Mouse (Mus musculus): ENCODE data around the gene Tomm5. TPM values are rescaled to one million over a fixed set of nuclear protein-coding genes. Genes with fewer than 3 reads are reported as not detected.
"Not testable (repeated sequence)": the region's sequence is repeated elsewhere in the genome, so short reads cannot be mapped to it uniquely, and the experiment has no call there.

Tomm5 gene
- 42.8 and 44.0 TPM in 2 replicates for total RNA-seq (2017)

DNA sequence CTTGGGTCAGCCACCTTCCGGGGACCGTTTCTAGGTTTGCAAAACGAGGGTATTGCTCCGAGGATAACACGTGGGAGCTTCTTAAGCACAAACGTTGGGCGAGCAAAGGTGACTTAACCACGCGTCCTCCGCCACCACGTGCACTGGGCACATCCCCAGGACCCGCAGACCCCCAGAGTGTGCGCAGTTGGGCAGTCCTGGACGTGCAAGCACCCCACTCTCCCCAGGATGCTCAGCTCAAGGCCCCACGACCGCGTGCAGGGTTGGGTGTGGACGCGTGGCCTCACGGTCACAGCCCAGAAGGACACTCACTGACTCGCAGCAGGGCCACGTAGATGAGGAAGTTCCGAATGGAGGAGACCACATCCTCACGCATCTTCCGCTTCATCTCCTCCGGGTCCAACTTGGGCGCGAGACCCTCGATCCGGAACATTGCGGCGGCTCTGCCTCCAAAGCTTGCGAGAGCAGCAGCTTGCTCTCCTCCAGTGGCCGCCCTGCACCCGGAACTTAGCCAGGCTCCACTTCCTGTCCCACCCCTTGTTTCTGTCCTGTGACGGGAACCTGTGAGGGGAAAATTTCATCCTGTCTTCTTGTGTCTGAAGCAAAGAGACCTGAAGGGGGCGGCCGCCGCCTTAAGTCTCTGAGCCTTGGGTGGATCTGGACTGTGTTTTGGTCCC lies at the start of gene Tomm5:
Tomm5 (minus strand) TSS at position 514 of the 677 bp plus-strand sequence.
- ATAC-seq (ENCODE audit: extremely low read depth, insufficient number of reproducible peaks, low FRiP score, poor library complexity, severe bottlenecking) = peak; percentile 91

DNA sequence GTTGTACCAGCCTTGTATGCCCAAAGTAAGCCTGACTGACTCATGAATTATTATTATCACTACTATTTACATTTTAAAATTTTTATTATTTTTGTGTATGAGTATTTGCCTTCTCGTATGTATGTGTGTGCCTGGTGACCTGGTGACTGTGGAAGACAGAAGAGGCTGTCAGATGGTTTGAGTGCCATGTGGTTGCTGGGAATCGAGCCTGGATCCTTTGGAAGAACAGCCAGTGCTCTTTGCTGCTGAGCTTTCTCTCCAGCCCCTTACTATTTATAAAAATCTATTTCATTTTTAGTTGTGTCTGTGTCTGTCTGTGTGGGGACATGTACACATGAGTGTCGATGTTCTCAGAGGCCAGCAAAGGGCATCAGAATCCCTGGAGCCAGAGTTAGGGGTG lies 48.5 kb upstream of the Tomm5 start:
- ATAC-seq (ENCODE audit: extremely low read depth, insufficient number of reproducible peaks, low FRiP score, poor library complexity, severe bottlenecking) = no peak

DNA sequence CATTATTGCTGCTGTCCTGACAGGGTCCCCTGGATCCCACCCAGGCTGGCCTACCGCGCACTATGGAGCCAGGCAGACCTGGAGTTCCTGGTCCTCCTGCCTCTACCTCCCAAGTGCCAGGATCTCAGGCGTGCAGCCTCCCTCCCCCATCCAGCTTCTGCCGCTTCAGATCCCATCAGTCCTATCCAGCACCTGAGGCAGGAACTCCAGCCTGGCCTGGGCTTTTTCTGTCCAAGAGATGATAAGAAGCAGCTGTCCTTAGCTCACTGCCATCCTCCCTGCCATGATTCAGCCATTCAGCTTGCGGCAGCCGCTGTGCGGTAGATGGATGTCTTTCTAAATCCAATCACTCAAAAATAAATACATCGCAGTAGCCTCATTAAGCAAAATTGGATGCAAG lies 35.1 kb upstream of the Tomm5 start:
- no peak for ATAC-seq (ENCODE audit: extremely low read depth, insufficient number of reproducible peaks, low FRiP score, poor library complexity, severe bottlenecking)

DNA sequence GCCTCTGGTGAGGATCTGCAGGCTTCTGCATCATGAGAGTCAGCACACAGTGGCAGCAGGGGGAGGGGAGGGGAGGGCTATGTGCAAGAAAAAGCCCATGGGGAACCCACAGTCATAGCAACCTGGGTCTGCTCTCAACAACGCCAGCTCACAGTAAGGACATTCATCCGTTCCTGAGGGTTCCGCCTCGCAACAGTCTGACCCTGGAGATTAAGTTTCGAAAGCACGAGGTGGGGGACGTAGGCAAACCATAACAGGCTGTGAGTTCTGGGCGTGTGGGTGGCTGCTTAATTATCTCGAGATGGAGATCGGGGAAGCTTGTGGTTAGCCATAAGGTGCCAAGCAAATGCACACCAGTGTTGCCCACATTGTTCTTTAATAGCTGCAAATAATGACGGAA lies 34.5 kb upstream of the Tomm5 start:
- no peak for ATAC-seq (ENCODE audit: extremely low read depth, insufficient number of reproducible peaks, low FRiP score, poor library complexity, severe bottlenecking)

DNA sequence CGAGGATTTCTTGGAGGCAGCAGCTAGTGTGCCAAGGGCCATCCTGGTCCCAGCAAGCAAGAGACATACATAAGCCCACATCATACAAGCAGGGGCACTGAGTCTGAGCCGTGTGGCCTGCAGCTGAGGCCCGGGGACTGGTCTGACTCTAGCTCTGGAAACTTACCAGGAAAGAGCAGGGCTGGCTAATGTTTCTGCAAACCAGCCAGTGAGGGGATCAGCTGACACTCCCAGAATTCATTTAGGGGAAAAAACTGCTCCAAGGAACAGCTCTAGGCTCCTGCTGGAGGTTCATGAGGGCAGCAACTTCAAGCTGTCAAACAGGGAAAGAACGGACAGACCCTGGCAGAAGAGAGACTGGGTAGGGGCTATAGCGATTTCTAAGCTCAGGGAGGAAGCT lies 33.9 kb upstream of the Tomm5 start:
- no peak for ATAC-seq (ENCODE audit: extremely low read depth, insufficient number of reproducible peaks, low FRiP score, poor library complexity, severe bottlenecking)

DNA sequence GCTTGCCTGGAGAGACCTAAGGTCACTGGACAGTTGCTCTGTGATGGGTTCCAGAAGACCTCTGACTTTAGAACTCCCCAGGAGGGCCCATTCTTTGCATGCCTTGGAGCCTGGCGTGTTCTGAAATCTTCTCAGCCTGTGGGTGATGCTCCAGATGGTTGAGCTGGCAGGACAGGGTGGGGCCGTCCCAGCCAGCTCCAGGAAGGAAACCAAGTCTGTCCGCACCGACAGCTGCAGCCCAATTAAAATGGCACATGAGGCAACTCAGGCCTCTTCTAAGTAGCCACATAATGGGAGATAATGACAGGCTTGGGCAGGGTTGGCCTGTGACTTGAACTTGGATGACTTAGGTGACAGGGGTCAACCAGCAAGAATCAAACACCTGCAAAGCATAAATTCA lies 29.7 kb upstream of the Tomm5 start:
- ATAC-seq (ENCODE audit: extremely low read depth, insufficient number of reproducible peaks, low FRiP score, poor library complexity, severe bottlenecking) = no peak

DNA sequence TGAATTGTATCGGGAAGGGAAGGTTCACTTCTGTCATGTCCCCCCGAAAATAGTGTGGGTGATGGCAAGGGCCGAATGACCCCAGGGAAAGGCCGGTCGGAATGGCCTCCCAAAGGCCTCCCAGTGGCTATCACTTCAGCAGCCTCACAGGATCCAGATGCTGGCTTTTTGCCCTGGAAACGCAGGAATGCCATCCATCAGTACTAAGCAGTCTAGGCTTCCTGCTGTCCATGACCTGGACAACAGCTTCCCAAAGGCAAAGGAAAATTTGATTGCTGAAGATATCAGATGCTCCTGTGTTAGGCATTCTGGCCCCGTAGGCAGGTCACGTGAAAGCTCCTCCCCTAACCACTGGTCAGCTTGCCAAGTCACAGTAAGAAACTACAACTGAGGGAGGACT lies 26.6 kb upstream of the Tomm5 start:
- ATAC-seq (ENCODE audit: extremely low read depth, insufficient number of reproducible peaks, low FRiP score, poor library complexity, severe bottlenecking) = no peak

DNA sequence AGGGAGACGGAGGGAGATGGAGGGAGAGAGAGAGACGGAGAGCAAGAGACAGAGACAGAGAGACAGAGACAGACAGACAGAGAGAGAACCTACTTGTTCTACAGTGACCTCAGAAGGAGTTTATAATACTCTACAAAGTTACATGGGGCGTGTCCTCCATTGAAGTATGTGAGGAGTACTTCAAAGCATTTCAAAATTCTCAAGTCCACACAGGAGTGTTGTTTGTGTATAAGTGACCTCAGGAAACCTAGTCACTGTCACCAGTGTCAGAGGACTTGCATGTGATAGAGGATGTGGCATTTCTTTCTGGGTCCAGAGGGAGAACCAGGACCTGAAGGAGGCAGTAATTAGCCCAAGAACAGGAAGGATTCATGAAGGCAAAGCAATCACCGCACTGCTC lies 23.1 kb upstream of the Tomm5 start:
- no peak for ATAC-seq (ENCODE audit: extremely low read depth, insufficient number of reproducible peaks, low FRiP score, poor library complexity, severe bottlenecking)

DNA sequence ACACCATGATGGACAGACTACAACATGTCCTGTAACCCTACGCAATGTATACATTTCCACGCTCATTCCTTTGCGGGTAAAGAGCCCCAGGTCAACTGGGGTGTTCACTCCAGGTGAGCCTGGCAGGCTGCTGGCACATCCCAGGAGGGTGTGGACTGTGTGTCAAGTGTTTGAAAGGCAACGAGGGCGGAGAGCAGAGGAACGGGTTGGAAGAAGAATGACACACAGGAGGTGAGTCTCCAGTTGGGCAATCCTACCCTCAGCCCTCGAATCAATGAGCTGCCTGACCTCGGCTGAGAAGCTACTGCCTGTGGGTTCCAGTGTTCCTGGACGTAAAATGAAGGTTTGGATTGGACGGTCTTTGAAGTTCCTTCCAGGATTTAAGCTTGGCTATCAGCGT lies 13.4 kb upstream of the Tomm5 start:
- ATAC-seq (ENCODE audit: extremely low read depth, insufficient number of reproducible peaks, low FRiP score, poor library complexity, severe bottlenecking) = no peak

DNA sequence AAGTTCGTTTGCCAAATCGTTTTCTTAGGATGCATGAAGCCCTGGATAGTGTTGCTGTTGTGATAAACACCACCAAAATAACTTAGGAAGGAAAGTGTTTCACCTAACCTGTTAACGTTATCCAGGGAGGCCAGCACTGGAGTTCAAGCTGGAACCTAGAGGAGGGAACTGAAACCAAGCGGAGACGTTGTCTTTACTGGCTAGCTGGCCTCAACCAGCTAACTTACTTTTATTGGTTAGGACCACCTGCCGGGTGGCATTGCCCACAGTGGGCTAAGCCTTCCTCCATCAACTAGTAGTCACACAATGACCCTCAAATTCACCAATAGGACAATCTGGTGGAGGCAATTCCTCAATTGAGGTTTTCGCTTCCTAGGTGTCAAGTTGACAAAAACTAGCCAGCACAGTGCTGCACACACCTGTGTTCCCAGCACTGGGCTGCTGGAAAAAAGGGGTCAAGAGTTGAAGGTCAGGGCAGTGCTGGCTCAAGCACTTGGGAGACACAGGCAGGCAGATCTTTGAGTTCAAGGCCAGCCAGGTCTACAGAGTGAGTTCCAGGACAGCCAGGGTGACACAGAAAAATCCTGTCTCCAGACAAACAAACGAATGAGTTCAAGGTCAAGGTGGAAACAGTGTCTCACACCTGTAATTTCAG lies 669 bp upstream of the Tomm5 start:
- no peak for ATAC-seq (ENCODE audit: extremely low read depth, insufficient number of reproducible peaks, low FRiP score, poor library complexity, severe bottlenecking)

DNA sequence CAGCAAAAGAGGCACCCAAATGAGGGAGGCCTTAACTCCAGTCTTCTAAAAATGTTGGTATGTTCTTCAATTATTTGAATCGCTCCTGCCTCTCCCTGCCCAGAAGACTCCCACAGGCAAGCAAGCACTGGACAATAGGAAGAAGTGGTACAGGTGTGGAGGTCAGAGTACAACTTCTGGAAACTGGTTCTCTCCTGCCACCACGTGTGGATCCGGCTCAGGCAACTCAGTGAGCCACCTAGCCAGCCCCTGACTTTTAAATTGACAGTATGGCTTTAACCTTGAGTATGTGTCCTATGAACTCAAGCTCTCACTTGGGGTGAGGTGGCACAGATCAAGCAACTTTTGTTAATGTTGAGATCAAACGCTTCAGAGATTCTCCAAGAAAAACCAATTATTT lies 848 bp downstream of the Tomm5 start:
- no peak for ATAC-seq (ENCODE audit: extremely low read depth, insufficient number of reproducible peaks, low FRiP score, poor library complexity, severe bottlenecking)

DNA sequence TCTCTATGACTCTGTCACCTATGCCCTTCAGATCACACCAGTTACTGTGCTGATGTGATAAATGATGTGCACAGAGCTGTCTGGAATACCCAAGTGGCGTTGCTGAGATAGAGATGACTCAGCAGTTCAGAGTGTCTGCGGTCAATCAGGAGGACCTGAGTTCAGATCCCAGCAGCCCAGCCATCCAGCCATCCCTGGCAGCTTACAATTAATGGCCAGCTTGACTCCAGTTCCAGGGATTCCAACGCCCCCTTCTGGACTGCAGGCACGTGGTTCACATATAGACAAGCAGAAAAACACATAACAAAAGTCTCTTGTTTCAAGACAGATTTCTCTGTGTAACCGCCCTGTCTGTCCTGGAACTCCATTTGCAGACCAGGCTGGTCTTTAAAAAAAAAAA lies 1.5 kb downstream of the Tomm5 start:
- ATAC-seq (ENCODE audit: extremely low read depth, insufficient number of reproducible peaks, low FRiP score, poor library complexity, severe bottlenecking) = no peak

DNA sequence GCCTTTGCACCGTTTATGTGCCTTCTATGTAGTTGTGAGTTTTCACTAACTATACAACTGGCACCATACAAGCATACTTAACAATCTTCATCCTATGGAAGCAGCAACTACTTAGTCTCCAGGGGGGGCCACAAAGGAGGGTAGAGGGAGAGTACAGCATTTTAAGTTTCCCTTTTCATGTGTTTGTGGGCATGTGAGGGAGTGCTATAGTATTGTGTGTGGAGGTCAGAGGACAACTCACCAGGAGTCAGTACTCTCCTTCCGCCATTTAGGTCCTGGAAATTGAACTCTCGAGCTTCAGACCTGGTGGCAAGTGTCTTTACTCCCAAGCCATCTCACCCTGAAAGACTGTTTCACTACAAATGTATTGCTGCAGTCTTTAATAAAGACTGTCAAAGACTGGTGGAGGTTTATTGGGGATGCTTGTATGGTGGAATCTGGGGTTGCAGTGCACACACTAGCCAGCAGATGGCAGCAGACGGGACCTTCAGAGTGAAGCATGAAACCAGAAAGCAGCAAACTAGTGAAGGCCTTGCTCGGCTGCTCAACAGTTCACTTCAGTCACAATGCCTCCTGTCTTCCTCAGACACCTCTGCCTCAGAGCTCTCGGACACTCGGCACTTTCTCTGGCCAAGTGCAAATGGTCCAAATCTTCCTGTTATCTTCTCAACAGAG lies 10.6 kb downstream of the Tomm5 start:
- ATAC-seq (ENCODE audit: extremely low read depth, insufficient number of reproducible peaks, low FRiP score, poor library complexity, severe bottlenecking) = peak; percentile 90

DNA sequence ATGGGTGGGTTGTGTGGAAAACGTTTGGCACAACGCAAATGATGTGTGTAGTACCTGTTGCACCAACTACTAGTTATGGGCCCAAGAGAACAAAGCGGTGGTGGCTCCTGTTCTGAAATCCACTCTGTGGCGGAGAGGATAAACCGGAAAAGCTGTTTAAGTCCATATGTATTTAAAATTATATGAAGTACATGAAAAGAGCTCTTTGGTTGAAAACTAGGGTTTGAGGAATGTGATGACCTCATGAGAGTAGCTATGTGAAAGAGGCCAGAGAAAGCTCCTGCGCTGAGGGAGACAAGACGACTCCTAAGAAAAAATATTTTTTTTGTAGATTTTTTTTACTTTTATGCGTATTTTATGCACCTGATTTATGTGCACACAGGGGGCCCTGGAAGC lies 23.0 kb downstream of the Tomm5 start:
- ATAC-seq (ENCODE audit: extremely low read depth, insufficient number of reproducible peaks, low FRiP score, poor library complexity, severe bottlenecking) = no peak

DNA sequence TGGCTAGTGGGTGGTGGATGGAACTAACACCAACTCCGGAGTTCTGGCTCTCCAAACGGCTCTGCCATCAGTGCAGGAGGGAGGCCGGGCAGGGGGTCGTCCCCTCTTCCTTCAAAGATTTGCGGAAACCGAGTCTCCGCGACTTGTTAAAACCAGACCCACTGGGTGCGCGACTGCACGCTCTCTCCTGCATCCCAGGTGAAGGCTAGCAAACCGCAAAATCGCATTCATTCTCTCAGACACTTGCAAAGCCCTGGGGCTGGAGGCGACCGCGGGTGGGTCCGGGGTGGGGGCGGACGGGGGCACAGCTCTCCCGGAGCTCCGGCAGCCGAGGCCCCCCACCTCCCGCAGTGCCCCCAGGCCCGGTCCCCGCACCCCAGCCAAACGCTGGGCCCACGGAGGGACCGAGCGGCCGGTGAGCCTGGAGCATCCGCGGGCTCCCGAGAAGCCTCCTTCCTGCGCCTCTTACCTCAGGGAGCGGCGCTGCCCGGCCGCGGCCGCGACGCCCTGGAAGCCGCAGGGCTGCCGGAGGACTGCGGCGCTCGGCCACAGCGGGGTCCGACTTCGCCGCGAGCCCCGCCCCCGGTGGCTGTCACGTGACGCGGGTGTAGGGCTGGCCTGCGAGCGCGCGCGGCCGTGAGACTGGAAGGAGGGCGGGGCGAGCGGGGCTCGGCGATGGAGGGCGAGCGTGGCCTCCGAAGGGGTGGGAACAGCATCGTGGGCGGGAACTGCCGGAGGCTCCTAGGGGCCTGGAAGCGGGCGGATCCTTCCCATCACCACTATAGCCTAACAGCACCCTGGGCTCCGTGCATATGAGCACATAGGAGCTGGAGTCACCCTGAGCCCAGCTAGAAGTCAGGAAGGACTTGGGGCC lies 23.7 kb downstream of the Tomm5 start, which contains the start of gene Fbxo10:
Fbxo10 (minus strand) TSS at position 584 of the 874 bp plus-strand sequence.
- ATAC-seq (ENCODE audit: extremely low read depth, insufficient number of reproducible peaks, low FRiP score, poor library complexity, severe bottlenecking) = peak; percentile 78

DNA sequence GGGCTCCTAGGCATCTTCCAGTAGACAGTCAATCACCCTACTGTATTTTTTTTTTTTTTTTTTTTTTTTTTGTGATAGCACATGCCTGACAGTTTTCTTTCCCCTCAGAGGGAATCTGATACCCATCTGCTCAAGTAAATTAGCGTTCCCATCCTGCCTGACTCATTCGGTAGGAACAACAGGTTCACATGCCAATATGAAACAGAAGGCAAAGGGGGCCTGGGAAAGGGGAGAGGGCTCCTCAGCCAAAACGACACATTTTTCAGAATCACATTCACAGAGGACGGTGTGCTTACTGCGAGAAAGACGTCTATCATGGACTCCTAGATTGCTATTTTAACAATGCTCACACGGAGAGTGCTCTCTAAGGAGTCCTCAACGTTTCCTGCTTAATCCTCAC lies 24.4 kb downstream of the Tomm5 start:
- no peak for ATAC-seq (ENCODE audit: extremely low read depth, insufficient number of reproducible peaks, low FRiP score, poor library complexity, severe bottlenecking)

DNA sequence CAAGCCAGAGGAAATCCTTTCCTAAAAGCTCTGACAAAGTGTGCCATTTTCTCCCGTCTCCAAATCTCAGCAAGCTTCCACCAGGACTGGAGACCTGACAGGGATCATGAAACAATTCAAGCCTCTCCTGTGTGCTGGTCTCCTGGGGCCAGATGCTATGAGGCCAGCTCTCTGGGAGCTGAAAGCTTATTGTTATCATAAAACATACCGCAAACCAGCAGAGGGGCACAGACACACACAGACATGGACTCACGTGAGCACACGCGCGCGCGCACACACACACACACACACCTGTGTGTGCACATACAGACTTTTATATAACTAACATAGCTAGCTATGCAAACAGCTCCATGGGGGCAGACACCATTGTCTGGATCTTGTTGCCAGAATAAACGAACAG lies 25.0 kb downstream of the Tomm5 start:
- no peak for ATAC-seq (ENCODE audit: extremely low read depth, insufficient number of reproducible peaks, low FRiP score, poor library complexity, severe bottlenecking)

DNA sequence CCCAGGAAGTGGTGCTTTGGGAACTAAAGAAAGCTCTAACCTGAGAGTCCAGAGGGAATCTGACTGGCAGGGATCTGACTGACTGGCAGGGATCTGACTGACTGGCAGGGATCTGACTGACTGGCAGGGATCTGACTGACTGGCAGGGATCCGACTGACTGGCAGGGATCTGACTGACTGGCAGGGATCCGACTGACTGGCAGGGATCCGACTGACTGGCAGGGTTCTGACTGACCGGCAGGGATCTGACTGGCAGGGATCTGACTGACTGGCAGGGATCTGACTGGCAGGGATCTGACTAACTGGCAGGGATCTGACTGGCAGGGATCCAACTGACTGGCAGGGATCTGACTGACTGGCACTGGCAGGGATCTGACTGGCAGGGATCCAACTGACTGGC lies 26.9 kb downstream of the Tomm5 start:
- not testable (repeated sequence) for ATAC-seq (ENCODE audit: extremely low read depth, insufficient number of reproducible peaks, low FRiP score, poor library complexity, severe bottlenecking)

DNA sequence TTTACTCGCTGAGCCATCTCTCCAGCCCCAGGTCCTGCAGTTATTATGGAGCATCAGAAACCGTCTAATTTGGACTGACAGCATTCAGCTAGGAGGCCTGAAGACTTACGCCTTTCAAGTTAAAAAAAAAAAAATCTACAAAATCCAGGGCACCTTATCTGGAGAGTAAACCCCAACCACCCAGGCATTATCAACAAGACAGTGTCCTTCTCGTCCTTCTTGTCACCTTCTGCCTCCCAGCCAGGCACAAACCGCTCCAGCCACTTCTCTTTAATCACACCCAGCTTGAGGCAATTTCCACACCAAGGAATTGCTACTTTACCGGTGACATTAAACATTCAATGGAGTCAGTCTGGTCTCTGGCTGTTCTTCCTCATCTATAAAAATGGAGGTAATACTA lies 34.4 kb downstream of the Tomm5 start:
- no peak for ATAC-seq (ENCODE audit: extremely low read depth, insufficient number of reproducible peaks, low FRiP score, poor library complexity, severe bottlenecking)
